Mouse (Mus musculus) adrenal gland, adult (tissue): ENCODE measurements around the gene Morc4.

Experiments
- DNase-seq, 2 experiments: peaks; one replicate each; pipeline ENCODE4 v3.0.0; 2022 to 2023; ENCODE audit warnings: low spot score in 1 of 2; ENCODE audit not compliant: inconsistent age in 2 of 2

Morc4 gene

DNA sequence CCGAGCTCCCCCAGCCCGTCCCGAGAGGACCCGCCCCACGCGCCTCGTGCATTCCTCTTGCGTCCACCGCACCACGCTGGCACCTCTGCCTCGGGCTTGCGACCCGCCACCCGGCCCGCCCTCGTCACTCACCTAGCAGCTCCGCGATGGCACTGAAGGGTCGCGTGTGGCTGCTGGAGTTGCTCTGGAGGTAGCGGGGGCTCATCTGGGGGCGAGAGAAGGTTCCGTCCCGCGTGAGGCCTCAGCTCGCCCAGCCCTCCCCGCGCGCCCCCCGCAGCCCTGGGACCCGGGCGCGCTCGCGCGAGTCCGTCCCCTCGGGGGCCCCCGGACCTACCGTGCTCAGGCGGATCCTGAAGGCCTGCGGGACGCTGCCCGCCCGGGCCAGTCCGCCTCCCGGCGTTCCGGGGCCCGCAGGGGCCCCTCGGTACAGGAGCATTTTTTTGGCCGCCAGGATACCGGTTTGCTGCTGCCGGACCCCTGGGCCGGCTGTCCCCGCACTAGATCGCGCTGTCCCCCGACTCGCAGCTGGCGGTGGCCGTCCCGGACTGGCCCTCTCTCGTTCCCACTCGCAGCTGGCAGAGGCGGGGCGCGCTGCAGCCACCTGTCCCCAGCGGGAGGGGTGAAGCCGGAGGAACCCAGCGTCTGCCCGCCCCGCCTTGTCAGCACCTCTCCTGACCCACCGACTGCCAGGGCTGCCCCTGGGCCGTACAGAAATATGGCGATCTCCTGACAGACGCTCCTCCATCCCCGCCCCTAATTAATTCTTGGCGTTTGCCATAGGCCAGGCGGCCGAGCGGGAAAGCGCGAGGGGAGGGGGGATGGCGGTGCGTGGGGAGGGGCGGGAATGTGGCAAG lies at the start of gene Morc4:
TSS of gene Morc4 (minus strand) at position 740 of the 854 bp plus-strand sequence.
- peak; percentile 30 to 78 for DNase-seq

DNA sequence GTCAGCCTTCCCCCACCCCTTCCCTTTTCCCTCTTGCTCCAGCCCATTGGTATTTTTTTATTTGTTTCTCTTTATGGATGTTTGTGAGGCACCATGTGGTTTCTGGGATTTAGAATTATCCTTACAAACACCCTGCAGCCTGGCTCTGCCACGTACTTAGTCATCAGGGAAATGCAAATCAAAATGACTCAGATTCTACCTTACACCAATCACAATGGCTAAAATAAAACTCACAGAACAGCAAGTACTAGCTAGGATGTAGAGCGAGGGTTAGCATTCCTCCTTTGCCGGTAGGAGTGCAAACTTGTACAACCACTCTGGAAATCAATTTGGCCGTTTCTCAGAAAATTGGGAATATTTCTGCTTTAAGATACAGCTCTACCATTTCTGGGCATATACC lies 49.1 kb upstream of the Morc4 start:
- DNase-seq: no peak

DNA sequence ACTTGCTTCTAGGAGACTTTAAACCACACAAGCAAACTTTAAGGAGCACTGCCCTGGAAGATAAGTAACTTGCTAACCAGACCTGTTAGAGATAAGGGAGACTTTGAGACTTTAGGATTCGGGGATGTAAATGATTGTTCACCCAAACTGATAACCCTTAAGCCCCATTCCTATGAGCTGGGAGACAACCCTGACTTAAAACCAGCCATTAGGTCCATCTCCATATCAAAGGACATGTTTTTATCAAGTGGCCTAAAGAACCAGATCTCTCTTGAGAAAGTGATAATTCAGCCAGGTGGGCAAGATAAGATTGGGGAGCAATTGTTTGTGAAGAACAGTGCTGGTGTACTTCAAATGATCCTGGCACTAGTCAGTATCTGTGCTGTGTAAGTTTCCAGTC lies 19.9 kb upstream of the Morc4 start:
- no peak for DNase-seq

DNA sequence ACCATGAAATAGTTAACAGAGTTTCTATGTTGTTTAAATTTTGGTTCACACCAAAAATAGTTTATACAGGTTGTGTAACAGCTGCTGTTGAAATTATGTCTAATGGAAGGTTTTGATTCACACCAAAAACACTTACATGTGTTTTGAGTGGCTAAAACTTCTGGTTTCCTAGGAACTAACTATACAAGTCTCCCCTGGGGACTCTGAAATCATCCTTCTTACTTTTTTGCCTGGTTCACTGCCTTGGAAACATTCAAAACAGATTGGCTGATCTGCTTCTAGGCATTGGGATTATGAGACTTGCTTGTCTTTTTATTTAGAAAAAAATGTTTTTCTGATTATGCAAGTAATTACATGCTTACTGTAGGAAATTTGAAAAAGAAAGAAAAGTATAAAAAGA lies 11.7 kb upstream of the Morc4 start:
- no peak for DNase-seq

DNA sequence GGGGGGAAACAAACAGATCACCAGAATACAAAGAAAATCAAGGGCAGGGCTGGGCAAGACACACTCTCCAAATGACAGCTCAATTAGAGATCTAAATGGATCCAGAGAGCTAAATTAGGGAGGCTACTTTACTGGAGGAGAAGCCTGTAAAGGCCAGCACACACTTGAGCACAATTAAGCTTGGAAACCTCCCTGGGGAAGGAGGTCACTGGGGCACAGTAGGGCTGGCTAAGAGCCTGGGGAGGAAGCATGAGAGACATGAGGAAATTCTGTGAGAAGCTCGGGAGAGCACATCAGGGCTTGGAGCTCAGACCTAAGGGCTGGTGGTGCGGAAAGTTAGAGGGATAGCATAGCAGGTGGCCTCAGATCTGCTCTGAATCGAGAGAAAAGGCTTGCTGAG lies 6.5 kb upstream of the Morc4 start:
- DNase-seq: peak in 1 of 2 experiments; percentile 28

DNA sequence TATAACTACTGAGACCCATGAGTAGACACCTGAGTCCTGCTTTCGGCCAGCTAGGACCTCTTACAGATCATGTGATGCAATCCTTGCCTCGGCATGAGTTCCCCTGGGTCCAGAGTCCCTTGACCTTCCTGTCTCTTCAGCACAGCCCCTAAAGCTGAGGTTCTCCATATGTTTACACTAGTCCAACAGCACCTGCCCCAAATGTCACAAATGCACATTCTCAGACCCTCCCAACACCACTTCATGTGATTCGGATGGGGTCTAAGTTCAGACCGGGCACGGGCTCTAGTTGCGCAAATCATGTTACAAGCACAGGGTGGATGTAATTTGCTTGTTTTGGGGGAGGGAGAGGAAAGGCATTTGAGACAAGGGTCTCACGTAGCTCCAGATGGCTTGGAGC lies 5.6 kb upstream of the Morc4 start:
- no peak for DNase-seq

DNA sequence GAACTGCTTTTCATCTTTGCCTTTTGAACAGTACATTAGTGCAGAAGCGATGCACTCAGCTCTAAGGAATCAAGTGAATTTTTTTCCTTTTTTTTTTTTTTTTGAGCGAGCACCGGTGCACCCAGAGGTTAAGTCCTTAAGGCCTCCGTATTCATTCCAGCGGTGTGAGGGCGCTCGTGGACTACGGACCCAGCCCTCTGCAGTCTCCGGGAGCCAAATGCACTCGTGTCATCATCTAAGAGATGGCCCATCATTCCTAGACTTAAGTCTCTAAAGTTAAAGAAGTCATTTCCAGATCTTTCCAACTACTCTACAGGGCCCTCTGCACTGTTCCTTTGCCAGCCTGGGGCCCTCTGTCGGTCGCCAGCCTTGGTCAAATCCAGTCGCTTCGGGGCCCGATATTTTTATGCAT lies 1.2 kb downstream of the Morc4 start:
- DNase-seq: peak; percentile 16 to 55

DNA sequence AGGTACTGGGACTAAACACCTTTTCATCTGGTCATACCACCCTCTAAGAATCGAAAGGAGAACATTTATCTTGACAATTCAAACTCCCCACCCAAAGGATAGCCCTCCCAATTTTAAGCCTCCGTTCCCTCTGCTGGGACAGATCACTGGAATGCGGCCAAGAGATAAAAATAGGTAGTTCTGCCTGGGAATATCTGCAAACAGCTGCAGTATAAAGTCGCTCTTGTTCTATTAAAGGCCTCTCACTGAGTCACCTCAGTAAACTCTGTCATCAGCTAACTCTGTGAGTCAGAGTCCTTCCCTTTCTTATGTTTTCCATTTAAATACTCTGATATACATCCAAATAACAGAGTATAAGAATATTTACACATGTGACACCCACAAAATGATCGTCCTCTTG lies 12.1 kb downstream of the Morc4 start:
- peak in 1 of 2 experiments; percentile 23 for DNase-seq

DNA sequence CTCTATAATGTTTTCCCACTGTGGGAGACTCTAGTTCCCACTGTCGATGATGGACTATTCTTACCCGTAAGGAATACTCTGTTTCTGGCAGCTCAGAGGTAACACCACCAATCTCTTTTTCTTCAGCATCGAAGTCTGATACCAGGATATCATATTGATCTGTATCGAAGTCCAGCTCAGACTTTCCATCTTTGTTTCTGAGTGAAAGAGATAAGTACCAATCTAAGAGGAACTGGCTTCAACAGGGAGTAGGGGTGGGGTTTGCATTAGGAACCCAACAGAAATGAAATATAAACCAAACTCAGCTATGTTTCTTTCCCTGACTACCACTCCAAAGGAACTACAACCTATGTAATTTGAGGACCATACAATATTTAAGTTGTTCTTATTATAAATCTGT lies 16.7 kb downstream of the Morc4 start:
- no peak for DNase-seq

DNA sequence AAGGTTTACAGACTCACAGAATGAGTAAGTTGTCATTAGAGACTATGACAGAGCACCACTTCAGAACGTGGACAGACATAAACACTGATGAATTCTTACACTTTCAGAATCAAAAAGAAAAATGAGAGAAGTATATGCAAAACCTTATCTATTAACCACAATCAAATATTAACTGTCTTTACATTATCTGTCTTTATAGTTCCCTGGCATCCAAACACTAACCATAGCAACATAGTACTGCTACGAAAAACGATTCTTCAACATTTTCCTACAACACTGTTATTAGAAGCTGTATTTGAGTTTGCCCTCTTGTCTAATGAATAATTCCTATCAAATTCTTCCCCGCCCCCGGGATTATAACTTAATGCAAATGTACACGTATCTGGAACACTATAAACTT lies 30.4 kb downstream of the Morc4 start:
- DNase-seq: no peak

DNA sequence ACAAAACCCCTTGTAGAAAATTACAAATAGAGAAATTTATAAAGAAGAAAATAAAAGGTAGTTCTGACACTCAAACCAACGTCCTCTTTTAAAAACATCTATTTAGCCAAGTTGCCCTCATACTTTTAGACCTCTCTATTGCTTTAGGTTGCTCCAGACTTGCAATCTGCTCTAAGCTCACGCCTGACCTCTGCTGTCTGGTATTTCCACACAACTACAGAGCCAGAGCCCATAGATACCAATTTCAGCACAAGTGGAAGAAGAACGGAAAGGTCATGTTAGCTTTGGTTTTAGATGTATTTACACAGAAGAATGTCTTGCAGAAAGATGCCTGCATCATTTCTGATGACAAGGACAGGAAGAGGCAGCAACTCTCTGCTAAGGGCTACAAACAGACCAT lies 32.4 kb downstream of the Morc4 start:
- DNase-seq: peak in 1 of 2 experiments; percentile 33

DNA sequence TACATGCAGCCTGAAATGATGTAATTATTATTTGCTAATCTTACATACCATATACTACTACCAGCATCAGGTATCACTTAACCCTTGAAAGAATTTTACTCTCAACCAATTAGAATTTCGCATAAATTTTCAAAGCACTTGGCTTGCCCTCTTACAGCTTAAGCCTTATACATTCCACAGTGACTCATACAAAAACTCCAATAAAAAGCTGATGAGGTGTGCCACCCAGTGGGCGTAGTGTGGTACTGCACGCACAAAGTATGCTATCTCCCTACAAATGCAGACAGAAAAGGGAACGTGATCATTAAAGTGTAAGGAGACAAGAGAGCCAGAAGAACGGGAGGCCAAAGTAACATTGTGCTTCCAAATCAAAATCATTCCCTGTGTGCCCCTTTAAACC lies 39.0 kb downstream of the Morc4 start:
- DNase-seq: peak; percentile 49 to 84

DNA sequence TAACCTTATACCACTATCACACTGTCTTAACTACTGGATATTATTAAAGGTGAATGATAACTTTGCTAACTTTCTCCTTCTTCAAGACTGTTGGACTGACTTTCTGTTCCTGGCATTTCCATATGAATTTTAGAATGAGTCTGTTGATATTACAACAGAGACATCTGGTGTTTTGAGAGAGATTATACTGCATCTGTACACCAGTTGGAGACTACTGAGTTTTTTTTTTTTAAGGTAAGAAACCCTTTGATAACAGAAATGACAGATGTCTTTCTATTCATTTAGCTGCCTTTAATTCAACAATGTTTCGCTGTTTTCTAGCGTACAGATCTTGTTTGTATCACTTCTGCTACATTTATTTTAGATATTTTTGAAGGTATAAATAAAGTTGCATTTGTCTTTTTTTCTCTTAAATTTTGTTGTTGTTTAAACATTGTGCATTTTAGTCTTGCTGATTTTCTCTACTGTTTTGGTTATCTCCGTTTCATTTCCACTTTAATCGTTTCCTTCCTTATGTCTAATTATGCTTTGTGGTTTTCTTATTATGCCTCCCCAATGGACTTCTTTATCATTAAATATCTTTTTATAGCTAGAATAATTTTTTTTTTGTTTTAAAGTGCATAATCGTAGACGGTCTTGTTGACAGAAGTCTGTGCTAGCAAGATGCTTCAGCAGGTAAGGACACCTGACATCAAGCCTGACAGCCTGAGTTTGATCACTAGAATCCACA lies 42.9 kb downstream of the Morc4 start:
- DNase-seq: no peak

DNA sequence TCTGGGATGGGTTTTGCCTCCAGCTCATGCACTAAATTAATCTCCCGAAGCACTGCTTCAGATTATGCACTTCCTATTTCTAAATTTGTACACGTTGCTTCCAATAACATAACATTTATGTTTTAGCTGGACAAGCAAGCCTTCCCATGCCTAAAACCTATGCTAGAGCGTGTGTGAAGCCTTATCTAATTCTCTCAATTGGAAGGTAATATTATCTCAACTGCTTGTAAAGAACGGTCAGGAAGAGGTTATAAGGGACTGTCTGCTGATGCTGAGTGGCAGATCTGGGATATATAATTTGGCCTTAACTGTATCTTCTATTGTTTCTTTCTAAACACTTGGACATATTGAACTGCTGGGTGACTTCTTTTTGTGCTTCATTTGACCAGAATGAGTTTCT lies 44.6 kb downstream of the Morc4 start:
- DNase-seq: no peak

DNA sequence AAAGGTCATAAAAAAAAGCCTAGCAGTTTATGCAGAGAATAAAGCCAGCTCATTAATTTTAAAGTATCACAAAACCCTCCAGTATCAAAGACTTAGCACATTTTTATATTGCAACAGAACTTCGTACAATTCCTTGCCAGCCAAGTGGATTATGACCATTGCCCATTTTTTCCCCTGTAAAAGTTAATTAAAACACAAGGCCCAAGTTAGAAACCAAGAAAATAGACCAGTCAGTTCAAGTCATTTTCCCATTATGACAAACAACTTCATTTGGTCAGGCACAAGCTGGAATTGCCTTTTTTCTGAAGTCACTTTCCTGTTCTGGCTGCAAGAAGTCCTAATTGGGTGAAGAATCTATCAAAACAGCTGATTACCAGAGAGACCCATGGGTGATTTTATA lies 46.1 kb downstream of the Morc4 start:
- no peak for DNase-seq

DNA sequence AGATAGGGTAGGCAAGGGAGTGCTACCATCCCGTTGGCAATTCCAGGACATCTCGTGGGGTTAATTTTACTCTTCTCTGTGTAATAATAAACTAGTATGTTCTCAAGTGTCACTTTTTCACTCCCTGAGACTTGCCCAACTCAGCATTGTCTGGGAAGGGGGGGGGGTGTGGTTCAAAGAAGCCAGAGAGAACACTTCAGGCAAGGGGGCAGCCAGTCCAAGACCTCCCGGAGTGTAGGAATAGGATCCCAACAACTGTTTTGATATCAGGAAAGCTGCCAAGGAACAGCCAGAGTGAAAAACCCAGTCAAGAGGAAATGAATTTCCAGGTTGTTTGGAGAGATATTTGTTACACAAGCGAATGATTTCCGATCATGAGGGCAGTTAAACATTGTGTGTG lies 56.3 kb downstream of the Morc4 start:
- no peak for DNase-seq

DNA sequence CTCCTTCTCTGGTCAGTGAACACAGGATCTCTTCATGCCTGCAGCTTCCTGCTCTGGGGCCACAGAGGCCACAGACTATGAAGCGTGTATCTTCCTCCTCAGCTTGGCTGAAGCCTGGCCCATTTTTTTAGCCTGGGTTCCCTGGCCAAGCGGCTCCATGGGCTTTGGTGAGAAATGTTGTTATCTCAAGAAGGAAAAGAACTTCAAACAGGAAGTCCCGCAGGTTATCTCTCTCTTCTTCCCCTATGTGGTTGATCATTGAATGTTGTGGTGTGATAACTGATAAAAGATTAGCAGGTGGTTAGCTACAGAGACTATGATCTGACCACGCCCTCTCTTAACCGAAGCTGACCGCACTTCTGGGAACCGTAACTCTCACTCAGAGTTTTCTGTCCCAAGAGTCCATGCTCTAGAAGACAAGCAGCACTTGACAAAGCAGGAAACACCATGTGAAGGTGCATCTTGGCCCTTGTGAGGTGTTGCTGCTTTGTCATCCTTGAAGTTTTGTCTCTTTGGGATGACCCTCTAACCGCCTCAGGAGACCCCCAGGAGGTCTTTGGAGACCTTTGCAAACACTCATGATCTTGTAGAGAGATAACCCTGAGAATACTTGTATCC lies 57.4 kb downstream of the Morc4 start:
- no peak for DNase-seq

DNA sequence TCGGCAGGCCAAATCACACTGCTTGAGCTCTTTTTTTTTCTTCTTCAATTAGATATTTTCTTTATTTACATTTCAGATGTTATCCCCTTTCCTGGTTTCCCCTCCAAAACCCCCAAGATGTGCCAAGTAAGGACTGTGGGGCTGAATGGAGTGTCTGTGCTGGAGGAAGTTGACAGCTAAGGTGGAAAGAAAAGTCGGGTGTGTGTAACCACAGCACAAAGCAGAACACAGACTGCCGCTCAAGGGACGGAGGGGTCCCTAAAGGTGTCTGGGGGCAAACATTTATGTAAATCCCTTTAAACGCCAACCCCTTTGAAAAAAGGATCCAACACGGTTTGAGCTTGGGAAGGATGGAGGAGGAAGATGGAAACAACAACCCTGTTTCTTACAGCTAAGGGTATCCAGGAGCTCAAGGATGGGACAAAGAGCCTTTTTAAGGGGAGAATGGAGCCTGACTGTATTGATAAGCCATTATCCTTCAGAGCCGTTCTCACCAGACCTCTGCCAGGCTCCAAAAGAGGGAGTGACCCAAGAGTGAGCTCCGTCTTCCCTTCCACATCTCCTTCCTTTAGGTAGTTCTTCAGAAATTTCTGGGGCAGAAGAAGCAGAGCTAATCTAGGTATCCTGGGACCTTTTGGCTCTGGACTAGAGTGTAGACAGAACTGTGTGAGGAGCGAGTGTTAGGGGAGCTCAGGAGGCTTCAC lies 58.0 kb downstream of the Morc4 start:
- no peak for DNase-seq

DNA sequence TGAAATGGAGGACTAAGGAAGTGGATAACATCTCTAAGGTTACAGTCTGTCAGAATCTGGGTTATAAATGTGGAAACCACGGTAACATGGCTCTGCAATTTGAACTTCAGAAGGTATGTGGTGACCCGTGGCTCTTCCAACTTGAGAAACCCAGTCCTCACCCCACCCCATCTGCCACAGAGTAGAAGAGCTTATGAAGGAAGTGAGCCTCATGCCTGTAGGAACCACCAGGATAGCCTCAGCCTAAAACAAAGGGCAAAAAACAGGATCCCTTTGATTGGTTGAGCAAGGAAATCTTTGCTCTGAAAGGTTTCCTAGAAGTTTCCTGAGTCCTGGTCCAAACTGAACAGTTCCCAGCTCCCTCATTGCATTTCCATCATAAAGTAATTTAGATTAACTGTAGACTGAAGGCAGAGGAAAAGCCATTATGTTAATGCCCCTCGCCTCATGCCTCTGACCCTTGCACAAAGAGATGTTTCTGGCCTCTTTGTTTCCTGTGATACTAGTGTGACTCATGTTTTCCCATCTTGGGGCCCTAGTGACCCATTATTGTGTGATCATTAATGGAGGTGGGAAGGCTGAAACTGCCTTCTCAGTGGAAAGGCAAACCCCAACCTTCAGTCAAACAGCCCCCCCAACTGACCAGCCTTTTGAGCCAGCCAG lies 58.7 kb downstream of the Morc4 start:
- no peak for DNase-seq

DNA sequence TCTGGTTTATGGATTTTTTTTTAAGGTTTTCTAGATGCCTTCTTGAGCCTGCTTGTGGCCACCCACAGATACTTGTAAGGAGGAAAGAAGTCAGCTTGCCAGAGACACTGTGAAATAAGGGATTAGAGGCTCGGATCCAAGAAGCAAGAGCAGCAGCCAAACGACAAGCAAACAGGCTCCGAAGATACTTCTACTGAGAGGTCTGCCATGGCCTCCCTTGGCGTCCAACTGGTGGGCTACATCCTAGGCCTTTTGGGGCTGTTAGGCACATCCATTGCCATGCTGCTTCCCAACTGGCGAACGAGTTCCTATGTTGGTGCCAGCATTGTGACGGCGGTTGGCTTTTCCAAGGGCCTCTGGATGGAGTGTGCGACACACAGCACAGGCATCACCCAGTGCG lies 63.0 kb downstream of the Morc4 start:
- no peak for DNase-seq

DNA sequence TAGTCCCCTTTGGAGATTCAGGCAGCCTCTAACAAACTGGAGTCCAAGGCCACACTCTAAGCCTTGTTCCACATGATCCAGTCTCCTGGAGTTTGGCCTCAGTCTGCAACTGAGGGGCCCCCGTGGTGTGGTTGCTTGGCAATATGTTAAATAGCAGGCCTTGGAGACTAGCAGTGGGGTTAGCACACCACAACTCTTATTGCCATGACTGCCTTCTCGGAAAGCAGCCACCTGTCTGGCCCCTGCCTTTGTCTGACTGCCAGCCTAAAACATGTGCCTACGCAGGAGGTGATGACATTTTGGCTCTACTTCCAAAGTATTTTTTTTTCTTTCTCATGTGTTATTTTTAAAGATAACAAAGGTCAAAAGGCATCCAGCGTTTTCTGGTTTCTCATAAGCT lies 63.4 kb downstream of the Morc4 start:
- DNase-seq: peak; percentile 9 to 39
